Comparison of ENCODE assay signal across 18 mouse cellular contexts in genomic region chr12:106568541-106569085, GRCm38 (mm10).
"Had no signal": no experiment of that assay in that cellular context is flagged by ENCODE, and none has a peak within 500 bp of the region (broad histone marks: within the 10 kb centered on the region; RNA-seq: fewer than 3 reads in every experiment).

No protein-coding gene starts in this region.

- H3K4me1 ChIP-seq: liver, embryonic 13.5 days; lung, embryonic 15.5 days; megakaryocyte, embryonic 14.5 days; neural tube, embryonic 12.5 days had no signal

- DNase-seq: kidney, postnatal 36 days; layer of hippocampus, adult 9-11 months; layer of hippocampus, postnatal 36 days; liver; liver, embryonic 13.5 days; liver, postnatal 0 days; lung, postnatal 14 days; retina, postnatal 1 day; right cerebral cortex, postnatal 4 days; spleen, adult 18-20 months; thymus, postnatal 36 days had no signal

- H3K27ac ChIP-seq: kidney, postnatal 0 days; limb, embryonic 12.5 days; liver, embryonic 13.5 days; lung, embryonic 15.5 days; macrophage; midbrain, embryonic 15.5 days; neural tube, embryonic 12.5 days had no signal

- H3K36me3 ChIP-seq: limb, embryonic 12.5 days; liver, embryonic 13.5 days; lung, embryonic 15.5 days; midbrain, embryonic 15.5 days; neural tube, embryonic 12.5 days had no signal

- H3K27me3 ChIP-seq: limb, embryonic 12.5 days; liver, embryonic 13.5 days; lung, embryonic 15.5 days; megakaryocyte, embryonic 14.5 days; midbrain, embryonic 15.5 days had no signal

- H3K9ac ChIP-seq: limb, embryonic 12.5 days; liver, embryonic 13.5 days; liver, postnatal 0 days; lung, embryonic 15.5 days; midbrain, embryonic 15.5 days; neural tube, embryonic 12.5 days had no signal

- H3K4me3 ChIP-seq: limb, embryonic 12.5 days; liver, embryonic 13.5 days; lung, embryonic 15.5 days; midbrain, embryonic 15.5 days; neural tube, embryonic 12.5 days had no signal
